Mouse (Mus musculus) hindbrain, embryonic 14.5 days (tissue): ENCODE measurements around the gene Hbs1l. TPM values are rescaled to one million over a fixed set of nuclear protein-coding genes. Genes with fewer than 3 reads are reported as not detected.

ENCODE experiments used
- ATAC-seq: fragments of 200-750 bp; cut with Nextera tagmentation; 2 replicates; pipeline ENCODE4 v1.8.0; 2017; ENCODE audit warnings: moderate number of reproducible peaks, mild to moderate bottlenecking, moderate TSS enrichment, moderate library complexity; ENCODE audit not compliant: low FRiP score
- DNase-seq: peaks from one replicate; pipeline ENCODE4 v3.0.0-alpha.2; 2015; ENCODE audit warnings: low spot score
- H3K27ac ChIP-seq: fragments of 300-500 bp; sonication (generic); 2 replicates; pipeline ENCODE4 v1.5.1; 2014; ENCODE audit warnings: mild to moderate bottlenecking, moderate library complexity
- H3K27me3 ChIP-seq: fragments of 300-500 bp; sonication (generic); 2 replicates; pipeline ENCODE4 v1.6.1; 2014; ENCODE audit warnings: mild to moderate bottlenecking, low read length, mixed read lengths; ENCODE audit not compliant: control insufficient read depth, insufficient read depth
- H3K36me3 ChIP-seq: fragments of 300-500 bp; sonication (generic); replicated peaks from 2 replicates; pipeline ENCODE4 v1.6.1; 2014; ENCODE audit not compliant: control insufficient read depth, insufficient read depth
- H3K4me1 ChIP-seq: fragments of 300-500 bp; sonication (generic); replicated peaks from 2 replicates; pipeline ENCODE4 v1.6.1; 2014; ENCODE audit warnings: antibody characterized with exemption, low read length, mixed read lengths; ENCODE audit not compliant: control insufficient read depth, insufficient read depth
- H3K4me2 ChIP-seq: fragments of 300-500 bp; sonication (generic); replicated peaks from 2 replicates; pipeline ENCODE4 v1.6.1; 2014; ENCODE audit warnings: mild to moderate bottlenecking, moderate library complexity
- H3K4me3 ChIP-seq: fragments of 300-500 bp; sonication (generic); replicated peaks from 2 replicates; pipeline ENCODE4 v1.5.1; 2014; ENCODE audit warnings: mild to moderate bottlenecking, low read length
- H3K9ac ChIP-seq: fragments of 300-500 bp; sonication (generic); 2 replicates; pipeline ENCODE4 v1.6.1; 2014
- H3K9me3 ChIP-seq: fragments of 300-500 bp; sonication (generic); 2 replicates; pipeline ENCODE4 v1.6.1; 2016; ENCODE audit warnings: low read length; ENCODE audit not compliant: control insufficient read depth
- WGBS: fragments of 180-500 bp; shearing (Covaris S2); extraction: QIAGEN DNeasy Blood & Tissue Kit; methylation state at CpG from one replicate; pipeline ENCODE4 v1.1.7; 2014; 5-methylcytosine and 5-hydroxymethylcytosine counted together
- polyA plus RNA-seq: library from polyadenylated mRNA; unstranded; fragments of >200 nt; fragmentation: Nextera tagmentation; extraction: Ambion mirVana; gene quantifications from 2 replicates; pipeline ENCODE4 v1.2.1, GENCODE M21; 2014

Hbs1l gene
- polyA plus RNA-seq, 1 experiment from 2014 or later = 92.5 TPM

DNA sequence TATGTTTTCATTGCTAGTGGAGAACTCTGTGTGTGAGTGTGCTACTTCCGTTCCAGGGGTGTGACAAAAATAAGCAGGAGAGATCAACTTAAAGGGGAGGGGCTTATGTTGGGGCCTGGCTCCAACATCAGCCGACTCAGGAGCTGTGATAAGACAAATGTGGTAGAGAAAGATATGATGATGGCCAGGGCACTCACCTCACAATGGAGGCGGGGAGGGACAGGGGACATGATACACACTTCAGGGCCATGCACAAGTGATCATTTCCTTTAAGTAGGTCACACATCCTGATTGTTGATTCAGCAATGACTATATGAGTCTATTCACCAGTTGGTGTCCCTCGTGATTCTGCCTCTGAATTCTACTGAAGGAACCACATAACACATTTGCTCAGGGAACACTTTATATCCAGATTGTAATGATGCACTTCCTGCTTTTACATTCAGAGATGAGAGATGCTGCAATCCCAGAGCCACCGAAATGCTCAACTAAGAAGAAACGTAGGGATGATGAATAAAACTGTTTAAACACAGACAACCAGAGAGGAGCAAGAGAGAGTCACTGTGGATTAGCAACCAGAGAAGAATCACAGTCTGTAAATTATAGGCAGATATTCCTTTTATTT, 26.9 kb upstream of the Hbs1l start:
- DNase-seq = no peak
- WGBS = 87% methylated on average over 6 of the region's 6 CpGs
- no peak for ATAC-seq

DNA sequence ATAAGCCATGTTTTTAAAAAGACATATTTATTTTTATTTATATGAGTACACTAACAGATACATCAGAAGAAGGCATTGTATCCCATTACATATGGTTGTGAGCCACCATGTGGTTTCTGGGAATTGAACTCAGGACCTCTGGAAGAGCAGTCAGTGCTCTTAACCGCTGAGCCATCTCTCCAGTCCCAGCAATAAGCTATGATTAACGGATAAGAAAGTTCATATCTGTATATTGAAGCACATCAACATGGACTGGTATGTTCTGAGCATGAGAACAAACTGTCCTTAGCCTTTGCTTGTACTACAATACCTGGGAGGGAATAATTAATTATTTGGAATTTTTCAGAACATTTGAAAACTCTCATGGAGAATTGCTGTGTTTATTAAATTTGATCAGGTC, 25.9 kb upstream of the Hbs1l start:
- Histone ChIP-seq H3K4me1 (no peaks in the 10 kb centered on the region), H3K4me3 (no peak overlapping the region), H3K4me2 (no peak overlapping the region), H3K9me3 (no peaks in the 10 kb centered on the region), H3K36me3 (no peaks in the 10 kb centered on the region), H3K27ac (no peak overlapping the region), H3K27me3 (no peaks in the 10 kb centered on the region), H3K9ac (no peak overlapping the region)
- WGBS = 93% methylated on average over 2 of the region's 2 CpGs
- no peak for ATAC-seq
- DNase-seq = no peak

More for the DNA sequence above, 26.9 kb upstream of the Hbs1l start:
- Histone ChIP-seq H3K27me3 (no peaks in the 10 kb centered on the region), H3K4me1 (no peaks in the 10 kb centered on the region), H3K4me2 (no peak overlapping the region), H3K9ac (no peak overlapping the region), H3K27ac (no peak overlapping the region), H3K4me3 (no peak overlapping the region), H3K36me3 (no peaks in the 10 kb centered on the region), H3K9me3 (no peaks in the 10 kb centered on the region)

DNA sequence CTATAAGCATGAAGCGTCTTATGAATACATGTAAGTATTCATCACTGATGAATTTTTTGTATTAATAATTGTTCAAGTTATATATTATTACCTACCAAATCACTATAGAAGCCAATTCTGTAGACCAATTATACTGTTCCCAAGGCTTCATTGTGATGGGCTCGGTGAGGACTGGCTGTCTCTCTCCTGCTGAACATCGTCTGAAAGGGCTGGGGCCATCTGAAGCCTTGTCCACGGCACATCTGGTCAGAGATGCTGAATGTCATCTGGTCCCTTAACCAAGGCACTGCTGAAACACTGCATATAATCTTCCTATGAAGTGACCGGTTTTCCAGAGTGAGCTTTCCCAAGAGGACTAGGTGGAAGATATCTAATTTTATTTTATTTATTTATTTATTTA, 24.9 kb upstream of the Hbs1l start:
- WGBS = 80% methylated on average over 5 of the region's 5 CpGs

DNA sequence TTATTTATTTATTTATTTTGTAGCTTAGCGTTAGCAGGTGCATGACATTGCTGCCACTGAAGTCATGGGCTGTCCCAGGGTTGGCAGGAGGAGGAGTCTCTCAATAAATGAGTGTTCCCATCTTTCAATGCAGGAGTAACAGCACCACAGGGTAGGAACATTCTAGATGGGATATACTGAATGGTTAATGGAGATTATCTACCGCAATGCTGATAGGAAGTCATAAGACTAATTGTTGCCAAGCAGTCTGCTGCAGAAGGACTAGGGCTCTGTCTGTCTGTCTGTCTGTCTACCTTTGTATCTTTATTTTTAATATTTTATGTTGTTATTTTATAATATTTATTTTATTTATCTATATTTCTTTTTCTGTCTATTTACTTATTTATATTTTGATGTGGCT, 24.5 kb upstream of the Hbs1l start:
- 96% methylated on average over 2 of the region's 2 CpGs for WGBS
- Histone ChIP-seq H3K4me1 (no peaks in the 10 kb centered on the region), H3K9ac (no peak overlapping the region), H3K36me3 (no peaks in the 10 kb centered on the region), H3K27ac (no peak overlapping the region), H3K4me3 (no peak overlapping the region), H3K4me2 (no peak overlapping the region), H3K9me3 (no peaks in the 10 kb centered on the region), H3K27me3 (no peaks in the 10 kb centered on the region)
- DNase-seq (no peak), ATAC-seq (no peak)

More for the DNA sequence above, 24.9 kb upstream of the Hbs1l start:
- Histone ChIP-seq H3K4me3 (no peak overlapping the region), H3K27me3 (no peaks in the 10 kb centered on the region), H3K27ac (no peak overlapping the region), H3K9ac (no peak overlapping the region), H3K9me3 (no peaks in the 10 kb centered on the region), H3K36me3 (no peaks in the 10 kb centered on the region), H3K4me2 (no peak overlapping the region), H3K4me1 (no peaks in the 10 kb centered on the region)
- ATAC-seq (no peak), DNase-seq (no peak)

DNA sequence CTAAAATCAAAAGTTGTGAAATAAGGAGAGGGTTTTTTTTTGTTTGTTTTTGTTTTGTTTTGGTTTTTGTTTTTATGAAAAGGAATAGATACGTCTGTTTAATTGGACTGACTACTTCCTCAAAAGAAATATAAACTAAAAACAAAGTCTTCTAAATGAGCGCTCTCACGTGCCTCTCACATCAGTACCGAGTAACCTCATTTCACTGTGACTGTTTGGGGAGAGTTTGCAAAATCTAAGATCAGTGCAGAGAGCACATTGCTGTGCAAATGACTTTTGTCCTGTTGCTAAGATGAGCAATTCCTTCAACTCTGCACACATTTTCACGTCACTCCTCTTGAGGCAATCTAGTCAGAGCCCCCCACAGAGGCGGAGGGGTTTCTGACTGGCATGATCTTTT, 24.0 kb upstream of the Hbs1l start:
- H3K4me1 ChIP-seq = no peaks in the 10 kb centered on the region
- H3K27ac ChIP-seq = no peak overlapping the region
- no peaks in the 10 kb centered on the region for H3K27me3 ChIP-seq
- H3K4me3 ChIP-seq = no peak overlapping the region
- H3K9ac ChIP-seq = no peak overlapping the region
- ATAC-seq = no peak
- DNase-seq = no peak
- no peaks in the 10 kb centered on the region for H3K36me3 ChIP-seq
- H3K9me3 ChIP-seq = no peaks in the 10 kb centered on the region
- no peak overlapping the region for H3K4me2 ChIP-seq
- WGBS = 71% methylated on average over 6 of the region's 6 CpGs

DNA sequence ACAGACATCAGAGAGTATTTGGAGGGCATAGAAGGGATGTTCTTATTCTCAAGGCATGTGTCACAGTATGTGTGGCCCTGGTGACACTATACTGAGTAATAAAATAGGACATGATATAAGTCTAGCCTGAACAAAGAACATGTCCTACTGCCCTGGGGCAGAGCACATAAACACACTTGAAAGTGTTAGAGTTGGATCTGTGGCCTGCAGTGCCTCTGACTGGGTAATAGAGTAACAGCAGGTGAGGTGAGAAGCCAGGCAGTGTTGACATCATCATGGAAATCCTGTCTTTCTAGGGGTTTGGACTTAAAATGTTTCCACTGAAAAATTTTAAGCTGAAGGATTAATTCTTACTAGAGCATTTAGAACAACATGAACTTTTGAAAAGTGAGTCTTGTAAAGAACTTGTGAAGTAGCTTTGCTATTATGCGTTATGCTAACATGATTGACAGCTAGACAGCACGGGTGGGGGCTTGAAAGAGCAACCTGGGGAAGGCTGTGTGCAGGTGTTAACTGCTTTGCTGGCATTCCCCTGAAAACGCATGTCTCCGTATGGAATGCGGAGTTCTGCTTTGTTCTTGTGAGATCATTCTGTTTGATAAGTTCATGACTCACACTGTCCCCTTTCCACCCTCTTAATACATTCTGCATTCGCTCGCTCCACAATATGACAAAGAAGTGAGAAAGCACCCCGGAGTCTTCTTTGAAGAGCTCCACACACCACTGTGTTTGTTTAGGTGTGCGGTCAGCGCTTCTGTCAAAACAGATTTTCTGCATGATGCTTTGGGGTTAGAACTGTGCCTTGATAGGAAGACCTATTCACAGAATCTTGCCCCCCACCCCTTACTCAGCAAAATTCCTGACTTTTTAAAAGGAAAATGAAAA, 8.3 kb upstream of the Hbs1l start:
- Histone ChIP-seq H3K27me3 (no peaks in the 10 kb centered on the region), H3K9ac (no peak overlapping the region), H3K4me2 (no peak overlapping the region), H3K27ac (no peak overlapping the region), H3K4me3 (no peak overlapping the region), H3K9me3 (no peaks in the 10 kb centered on the region), H3K36me3 (no peaks in the 10 kb centered on the region), H3K4me1 (no peaks in the 10 kb centered on the region)
- ATAC-seq = no peak
- DNase-seq = no peak
- 60% methylated on average over 10 of the region's 10 CpGs for WGBS

DNA sequence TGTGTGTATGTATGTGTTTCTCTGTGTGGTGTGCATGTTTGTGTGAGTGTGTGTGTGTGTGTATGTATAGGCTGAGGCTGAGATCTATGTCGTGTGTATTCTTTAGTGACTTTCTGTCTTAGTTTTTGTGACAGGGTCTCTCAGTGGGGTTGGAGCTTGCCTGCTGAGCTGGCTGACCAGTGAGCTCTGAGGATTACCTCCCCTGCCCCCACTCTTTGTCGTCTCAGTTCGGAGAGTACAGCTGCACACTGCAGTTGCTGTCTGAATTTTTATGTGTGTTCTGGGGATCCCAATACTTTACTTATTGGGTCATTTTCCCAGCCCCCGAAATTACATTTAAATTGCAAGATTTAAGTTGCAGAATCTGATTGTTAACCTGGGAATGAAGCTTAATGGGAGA, 4.6 kb upstream of the Hbs1l start:
- Histone ChIP-seq H3K9me3 (no peaks in the 10 kb centered on the region), H3K27me3 (no peaks in the 10 kb centered on the region), H3K9ac (no peak overlapping the region), H3K4me1 (no peaks in the 10 kb centered on the region), H3K27ac (no peak overlapping the region), H3K4me2 (no peak overlapping the region), H3K36me3 (no peaks in the 10 kb centered on the region), H3K4me3 (no peak overlapping the region)
- 38% methylated on average over 4 of the region's 4 CpGs for WGBS
- DNase-seq = no peak
- ATAC-seq = no peak

DNA sequence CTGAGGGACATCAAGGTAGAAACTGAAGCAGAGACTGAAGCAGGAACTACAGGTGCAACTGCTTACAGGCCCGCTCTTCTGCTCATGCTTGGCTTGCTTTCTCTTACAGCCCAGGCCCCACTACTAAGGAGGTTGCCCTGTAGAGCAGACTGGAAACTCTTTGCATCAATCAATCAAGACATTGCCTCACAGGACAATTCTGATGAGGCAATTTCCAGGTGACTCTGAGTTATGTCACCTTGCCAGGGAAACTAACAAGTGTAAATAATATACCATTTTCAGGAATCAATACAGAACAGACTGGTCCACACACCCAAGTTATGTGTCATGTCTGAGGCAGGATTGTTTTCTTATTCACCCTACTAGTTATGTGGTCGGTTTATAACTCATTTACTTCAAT, 1.6 kb upstream of the Hbs1l start:
- Histone ChIP-seq H3K4me1 (peaks cover 18% of the 10 kb centered on the region), H3K4me2 (no peak overlapping the region), H3K27ac (no peak overlapping the region), H3K9ac (no peak overlapping the region), H3K9me3 (no peaks in the 10 kb centered on the region), H3K27me3 (no peaks in the 10 kb centered on the region), H3K4me3 (no peak overlapping the region), H3K36me3 (no peaks in the 10 kb centered on the region; the same call in 1 of the 2 replicates)
- DNase-seq (no peak), ATAC-seq (no peak)
- 93% methylated on average over 2 of the region's 2 CpGs for WGBS

DNA sequence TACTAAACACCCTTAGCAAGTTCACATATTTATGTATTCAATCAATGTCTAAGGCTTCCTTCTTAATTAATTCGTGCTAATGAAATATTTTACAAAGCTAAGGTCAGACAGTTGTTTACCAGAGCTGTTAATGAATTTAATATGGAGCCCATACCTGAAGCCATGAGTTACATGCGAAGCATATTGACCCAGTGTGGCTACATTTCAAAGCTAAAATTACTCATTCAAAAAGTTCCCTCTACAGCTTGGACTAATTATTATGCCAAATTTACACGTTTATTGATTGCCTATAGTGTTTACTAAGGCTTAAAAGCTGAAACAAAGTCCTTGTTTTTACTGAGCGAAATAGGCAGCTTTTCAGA, 401 bp upstream of the Hbs1l start:
- Histone ChIP-seq H3K36me3 (peaks cover 4% of the 10 kb centered on the region), H3K4me2 (peak overlapping the region; percentile 68), H3K27me3 (no peaks in the 10 kb centered on the region), H3K9me3 (no peaks in the 10 kb centered on the region), H3K27ac (no peak overlapping the region; the same call in 1 of the 2 replicates), H3K4me1 (peaks cover 18% of the 10 kb centered on the region), H3K9ac (peak overlapping the region; percentile 53), H3K4me3 (peak overlapping the region; percentile 97)
- 41% methylated on average over 4 of the region's 4 CpGs for WGBS
- DNase-seq = no peak
- peak; percentile 28; the same call in 1 of the 2 replicates for ATAC-seq
